In genomic region chr17:30155411-30155925, GRCm38 (mm10) we compare ENCODE assay signal across 15 mouse cellular contexts.
DNase-seq lines count a peak whose midpoint lies in the region; ATAC-seq and TF ChIP-seq lines count a peak whose summit lies in the region.
"Had no signal": no experiment of that assay in that cellular context is flagged by ENCODE, and none has a peak within 500 bp of the region (broad histone marks: within the 10 kb centered on the region; RNA-seq: fewer than 3 reads in every experiment).

No protein-coding gene starts in this region.

- H3K27ac ChIP-seq in heart, embryonic 11.5 days (ENCODE audit: low read depth, low read length) = peak overlapping the region; percentile 1; the same call in 1 of the 2 replicates
- 0 out of 2 replicates have a peak overlapping the region, but pooled peaks have one; percentile 21 for H3K27ac ChIP-seq in midbrain, embryonic 15.5 days
- no peak overlapping the region for H3K27ac ChIP-seq in midbrain, postnatal 0 days (ENCODE audit: low read depth, low read length)
- H3K27ac ChIP-seq in stomach, embryonic 16.5 days (ENCODE audit: low read length) = 0 out of 2 replicates have a peak overlapping the region, but pooled peaks have one; percentile 46
- H3K27ac ChIP-seq: liver, embryonic 13.5 days; macrophage had no signal

- ATAC-seq in heart, embryonic 11.5 days (replicated peaks; ENCODE audit: insufficient number of reproducible peaks, low FRiP score, low TSS enrichment) = no peak
- no peak for ATAC-seq in midbrain, embryonic 15.5 days (replicated peaks)
- no peak for ATAC-seq in midbrain, postnatal 0 days (ENCODE audit: low FRiP score)
- no peak for ATAC-seq in stomach, embryonic 16.5 days (ENCODE audit: insufficient read depth, low FRiP score)
- ATAC-seq: intestine, embryonic 16.5 days had no signal

- H3K27me3 ChIP-seq in heart, embryonic 11.5 days (ENCODE audit: control insufficient read depth, insufficient read depth, low read length) = no peaks in the 10 kb centered on the region
- no peaks in the 10 kb centered on the region for H3K27me3 ChIP-seq in midbrain, embryonic 15.5 days (replicated peaks)
- no peaks in the 10 kb centered on the region for H3K27me3 ChIP-seq in midbrain, postnatal 0 days (ENCODE audit: insufficient read depth, low read length)
- no peaks in the 10 kb centered on the region for H3K27me3 ChIP-seq in stomach, embryonic 16.5 days (ENCODE audit: control insufficient read depth, insufficient read depth, low read length)
- H3K27me3 ChIP-seq: liver, embryonic 13.5 days had no signal

- TF ChIP-seq CTCF in midbrain, postnatal 0 days (IDR thresholded peaks at IDR 0.05) = no peak

- WGBS in heart, embryonic 11.5 days (ENCODE audit: insufficient replicate concordance) = 60% methylated on average over 7 of the region's 7 CpGs
- WGBS in midbrain, embryonic 15.5 days = 68% methylated on average over 7 of the region's 7 CpGs
- WGBS in midbrain, postnatal 0 days = 63% methylated on average over 7 of the region's 7 CpGs
- 56% methylated on average over 7 of the region's 7 CpGs for WGBS in stomach, embryonic 16.5 days

- no peaks in the 10 kb centered on the region for H3K36me3 ChIP-seq in heart, embryonic 11.5 days (ENCODE audit: control insufficient read depth, insufficient read depth, low read length)
- no peaks in the 10 kb centered on the region for H3K36me3 ChIP-seq in midbrain, embryonic 15.5 days (replicated peaks)
- H3K36me3 ChIP-seq in midbrain, postnatal 0 days (ENCODE audit: insufficient read depth, low read length) = no peaks in the 10 kb centered on the region
- H3K36me3 ChIP-seq in stomach, embryonic 16.5 days (ENCODE audit: control insufficient read depth, insufficient read depth, low read length) = no peaks in the 10 kb centered on the region

- no peak overlapping the region for H3K4me2 ChIP-seq in heart, embryonic 11.5 days
- no peak overlapping the region for H3K4me2 ChIP-seq in midbrain, embryonic 15.5 days
- no peak overlapping the region for H3K4me2 ChIP-seq in midbrain, postnatal 0 days (ENCODE audit: low read depth, low read length, poor library complexity, severe bottlenecking)
- H3K4me2 ChIP-seq in stomach, embryonic 16.5 days (ENCODE audit: low read depth, low read length) = no peak overlapping the region
- H3K4me2 ChIP-seq: liver, embryonic 13.5 days had no signal

- no peaks in the 10 kb centered on the region for H3K9me3 ChIP-seq in heart, embryonic 11.5 days (replicated peaks; ENCODE audit: control insufficient read depth, low read length)
- no peaks in the 10 kb centered on the region for H3K9me3 ChIP-seq in midbrain, embryonic 15.5 days
- H3K9me3 ChIP-seq in midbrain, postnatal 0 days (ENCODE audit: low read length) = no peaks in the 10 kb centered on the region
- H3K9me3 ChIP-seq in stomach, embryonic 16.5 days (replicated peaks; ENCODE audit: control insufficient read depth, low read length) = no peaks in the 10 kb centered on the region
- H3K9me3 ChIP-seq: liver, embryonic 13.5 days had no signal

- H3K4me1 ChIP-seq in heart, embryonic 11.5 days (ENCODE audit: control insufficient read depth, insufficient read depth, low read length) = peaks cover 55% of the 10 kb centered on the region
- H3K4me1 ChIP-seq in midbrain, embryonic 15.5 days = peaks cover 40% of the 10 kb centered on the region
- H3K4me1 ChIP-seq in midbrain, postnatal 0 days (ENCODE audit: insufficient read depth, low read length) = peaks cover 7% of the 10 kb centered on the region; the same call in 1 of the 2 replicates
- H3K4me1 ChIP-seq in stomach, embryonic 16.5 days (ENCODE audit: control insufficient read depth, insufficient read depth, low read length) = peaks cover 8% of the 10 kb centered on the region

- H3K9ac ChIP-seq in heart, embryonic 11.5 days (ENCODE audit: low read depth, low read length) = no peak overlapping the region
- H3K9ac ChIP-seq in midbrain, embryonic 15.5 days = no peak overlapping the region
- H3K9ac ChIP-seq in midbrain, postnatal 0 days (replicated peaks; ENCODE audit: low read length, poor library complexity, severe bottlenecking) = no peak overlapping the region
- H3K9ac ChIP-seq in stomach, embryonic 16.5 days (ENCODE audit: low read length) = no peak overlapping the region
- H3K9ac ChIP-seq: liver, embryonic 13.5 days had no signal

- no peak overlapping the region for H3K4me3 ChIP-seq in heart, embryonic 11.5 days (ENCODE audit: low read depth, low read length)
- H3K4me3 ChIP-seq in midbrain, embryonic 15.5 days = no peak overlapping the region
- no peak overlapping the region for H3K4me3 ChIP-seq in midbrain, postnatal 0 days (ENCODE audit: low read depth, low read length)
- H3K4me3 ChIP-seq in stomach, embryonic 16.5 days (replicated peaks; ENCODE audit: low read length) = no peak overlapping the region
- H3K4me3 ChIP-seq: liver, embryonic 13.5 days; myocyte had no signal

- no peak for DNase-seq in heart, adult 9 months (ENCODE audit: low spot score in 2 of 2)
- DNase-seq in midbrain, postnatal 0 days (ENCODE audit: low spot score) = no peak
- DNase-seq in cerebellum, postnatal 25 days = peak; percentile 62 to 70
- DNase-seq in adrenal gland, postnatal 10 days = no peak
- DNase-seq in right cerebral cortex, postnatal 4 days = no peak
- DNase-seq: gastrocnemius, postnatal 14 days; kidney, postnatal 36 days; liver, embryonic 13.5 days; spleen, adult 18-20 months had no signal

Comparison
In these comparisons a context has a peak if more than half of its experiments do, and no peak if none do; other contexts are left out.
1. DNase-seq: peak in cerebellum, postnatal 25 days (2 of 2); none in heart, adult 9 months (0 of 2), midbrain, postnatal 0 days (single experiment), adrenal gland, postnatal 10 days (single experiment) and right cerebral cortex, postnatal 4 days (single experiment).